Mouse (Mus musculus) G1E (cell line): ENCODE measurements around the gene Tmem220.

Source experiments
- CTCF ChIP-seq: IDR thresholded peaks from 2 replicates; pipeline ENCODE4 v1.5.1; 2012; ENCODE audit warnings: low read depth, low read length, inconsistent platforms, mixed read lengths
- GATA1 ChIP-seq: IDR thresholded peaks from 2 replicates; pipeline ENCODE4 v1.6.1; 2012; ENCODE audit warnings: borderline replicate concordance, low read length, inconsistent platforms, mixed read lengths
- TAL1 ChIP-seq: conservative IDR thresholded peaks from 2 replicates; pipeline ENCODE4 v1.6.1; 2012; ENCODE audit warnings: low read depth, low read length, inconsistent platforms, mixed read lengths

DNA sequence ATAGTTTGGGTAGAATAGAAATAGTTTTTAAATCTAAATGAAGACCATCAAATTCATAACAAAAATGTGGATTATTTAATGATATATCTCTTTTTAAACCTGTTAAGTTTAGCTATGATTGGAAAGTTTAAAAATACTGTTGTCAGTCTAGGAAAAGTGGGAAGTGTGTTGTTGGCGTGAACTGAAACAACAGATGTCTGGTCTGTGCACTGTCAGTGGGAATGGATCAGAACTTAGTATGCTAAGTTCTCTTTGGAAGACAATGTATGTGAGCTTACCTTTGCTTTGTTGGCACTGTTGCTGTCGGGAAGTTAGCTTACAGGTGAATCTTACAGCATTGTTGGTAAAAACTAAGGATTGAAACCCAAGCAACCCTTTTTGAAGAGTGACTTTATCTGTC is 36.4 kb downstream of the Tmem220 start:
- TF ChIP-seq CTCF, result no peak
- TF ChIP-seq GATA1, result no peak
- TF ChIP-seq TAL1, result no peak
